Mouse (Mus musculus): Measurements from ENCODE around the gene BC147527. TPM values are rescaled to one million over a fixed set of nuclear protein-coding genes. Genes with fewer than 3 reads are reported as not detected.

The BC147527 gene
- total and polyA plus RNA-seq, 2 experiments from 2014 or later = 0.36 TPM; not detected in 1

- Histone ChIP-seq H3K9me3 (replicated peaks; ENCODE audit: control insufficient read depth, low read length) (no peaks in the 10 kb centered on the region), H3K4me2 (ENCODE audit: low read depth, low read length) (no peak overlapping the region), H3K9ac (replicated peaks; ENCODE audit: low read depth, low read length) (no peak overlapping the region), H3K27ac (ENCODE audit: low read depth) (no peak overlapping the region), H3K4me1 (ENCODE audit: control insufficient read depth, insufficient read depth) (no peaks in the 10 kb centered on the region), H3K4me3 (ENCODE audit: low read depth, low read length) (no peak overlapping the region), H3K36me3 (replicated peaks; ENCODE audit: control insufficient read depth, insufficient read depth, low read length) (no peaks in the 10 kb centered on the region), H3K27me3 (ENCODE audit: control insufficient read depth, insufficient read depth, low read length) (no peaks in the 10 kb centered on the region)
- 60% methylated on average over 3 of the region's 3 CpGs for WGBS
- TF ChIP-seq CTCF (IDR thresholded peaks at IDR 0.05; ENCODE audit: low read depth) (no peak), EP300 (IDR thresholded peaks at IDR 0.05; ENCODE audit: low read depth) (no peak)
- ATAC-seq (ENCODE audit: insufficient read depth, low read depth) (no peak), DNase-seq (ENCODE audit: low spot score) (no peak)
Measured at GRCm38 (mm10) chr13:120320183-120320582, 20.0 kb downstream of the BC147527 start.

GRCm38 (mm10) chr13:120320721-120321120, 20.5 kb downstream of the BC147527 start:
- Histone ChIP-seq H3K27ac (ENCODE audit: low read depth) (no peak overlapping the region), H3K9ac (replicated peaks; ENCODE audit: low read depth, low read length) (no peak overlapping the region), H3K4me3 (ENCODE audit: low read depth, low read length) (no peak overlapping the region), H3K4me2 (ENCODE audit: low read depth, low read length) (no peak overlapping the region), H3K9me3 (replicated peaks; ENCODE audit: control insufficient read depth, low read length) (no peaks in the 10 kb centered on the region), H3K36me3 (replicated peaks; ENCODE audit: control insufficient read depth, insufficient read depth, low read length) (no peaks in the 10 kb centered on the region), H3K4me1 (ENCODE audit: control insufficient read depth, insufficient read depth) (no peaks in the 10 kb centered on the region), H3K27me3 (ENCODE audit: control insufficient read depth, insufficient read depth, low read length) (no peaks in the 10 kb centered on the region)
- 94% methylated on average over 1 of the region's 1 CpGs for WGBS
- no peak for TF ChIP-seq EP300 (IDR thresholded peaks at IDR 0.05; ENCODE audit: low read depth)
- TF ChIP-seq CTCF (IDR thresholded peaks at IDR 0.05; ENCODE audit: low read depth) = no peak
- ATAC-seq (ENCODE audit: insufficient read depth, low read depth) (no peak), DNase-seq (ENCODE audit: low spot score) (no peak)

Other genes starting within 250 kb of the BC147527 start
- 0.46 TPM in 1 of 2 replicates, not detected in the other for gene Gm21188, start 248.2 kb upstream of the BC147527 start, total RNA-seq (2014; rRNA removed; ENCODE audit: low replicate concordance)
- gene Gm21188, start 248.2 kb upstream of the BC147527 start, polyA plus RNA-seq (2015; fragmentation: Nextera tagmentation; extraction: Ambion mirVana) = 0.08 and 0.15 TPM in 2 replicates
- not detected in 2 replicates for gene Gm20767, start 160.1 kb upstream of the BC147527 start, total RNA-seq (2014; rRNA removed; ENCODE audit: low replicate concordance)
- not detected in 2 replicates for gene Gm20767, start 160.1 kb upstream of the BC147527 start, polyA plus RNA-seq (2015; fragmentation: Nextera tagmentation; extraction: Ambion mirVana)
- gene Gm21818, start 128.0 kb upstream of the BC147527 start, total RNA-seq (2014; rRNA removed; ENCODE audit: low replicate concordance) = not detected in 2 replicates
- not detected in 2 replicates for gene Gm21818, start 128.0 kb upstream of the BC147527 start, polyA plus RNA-seq (2015; fragmentation: Nextera tagmentation; extraction: Ambion mirVana)
- gene Gm21762, start 84.4 kb upstream of the BC147527 start, total RNA-seq (2014; rRNA removed; ENCODE audit: low replicate concordance) = not detected in 2 replicates
- gene Gm21762, start 84.4 kb upstream of the BC147527 start, polyA plus RNA-seq (2015; fragmentation: Nextera tagmentation; extraction: Ambion mirVana) = not detected in 2 replicates
- not detected in 2 replicates for gene Gm21731, start 61.3 kb upstream of the BC147527 start, total RNA-seq (2014; rRNA removed; ENCODE audit: low replicate concordance)
- gene Gm21731, start 61.3 kb upstream of the BC147527 start, polyA plus RNA-seq (2015; fragmentation: Nextera tagmentation; extraction: Ambion mirVana) = not detected in 2 replicates
- gene AF067061, start 37.3 kb upstream of the BC147527 start, total RNA-seq (2014; rRNA removed; ENCODE audit: low replicate concordance) = not detected in 2 replicates
- not detected in 2 replicates for gene AF067061, start 37.3 kb upstream of the BC147527 start, polyA plus RNA-seq (2015; fragmentation: Nextera tagmentation; extraction: Ambion mirVana)
- not detected in 2 replicates for gene Tcstv3, start 16.5 kb downstream of the BC147527 start, total RNA-seq (2014; rRNA removed; ENCODE audit: low replicate concordance)
- not detected in 2 replicates for gene Tcstv3, start 16.5 kb downstream of the BC147527 start, polyA plus RNA-seq (2015; fragmentation: Nextera tagmentation; extraction: Ambion mirVana)